Mouse (Mus musculus) heart, embryonic 11.5 days (tissue): ENCODE results near the gene Vmn2r77. TPM values are rescaled to one million over a fixed set of nuclear protein-coding genes. Genes with fewer than 3 reads are reported as not detected.
"Not testable (repeated sequence)": the region's sequence is repeated elsewhere in the genome, so short reads cannot be mapped to it uniquely, and the experiment has no call there.

ENCODE experiments used
- ATAC-seq: fragments of 200-750 bp; cut with Nextera tagmentation; replicated peaks from 2 replicates; pipeline ENCODE4 v1.8.0; 2017; ENCODE audit warnings: moderate library complexity; ENCODE audit not compliant: insufficient number of reproducible peaks, low FRiP score, low TSS enrichment
- H3K27ac ChIP-seq: fragments of 300-500 bp; sonication (generic); 2 replicates; pipeline ENCODE4 v1.5.1; 2014; ENCODE audit warnings: mild to moderate bottlenecking, low read depth, low read length
- H3K27me3 ChIP-seq: fragments of 300-500 bp; sonication (generic); 2 replicates; pipeline ENCODE4 v1.6.1; 2014; ENCODE audit warnings: mild to moderate bottlenecking, low read length, mixed read lengths; ENCODE audit not compliant: control insufficient read depth, insufficient read depth
- H3K36me3 ChIP-seq: fragments of 300-500 bp; sonication (generic); 2 replicates; pipeline ENCODE4 v1.6.1; 2014; ENCODE audit warnings: mild to moderate bottlenecking, low read length, moderate library complexity, mixed read lengths; ENCODE audit not compliant: control insufficient read depth, insufficient read depth
- H3K4me1 ChIP-seq: fragments of 300-500 bp; sonication (generic); 2 replicates; pipeline ENCODE4 v1.6.1; 2014; ENCODE audit warnings: low read length; ENCODE audit not compliant: control insufficient read depth, insufficient read depth
- H3K4me2 ChIP-seq: fragments of 300-500 bp; sonication (generic); 2 replicates; pipeline ENCODE4 v1.6.1; 2014; ENCODE audit warnings: mild to moderate bottlenecking, moderate library complexity
- H3K4me3 ChIP-seq: fragments of 300-500 bp; sonication (generic); 2 replicates; pipeline ENCODE4 v1.5.1; 2014; ENCODE audit warnings: low read depth, low read length
- H3K9ac ChIP-seq: fragments of 300-500 bp; sonication (generic); 2 replicates; pipeline ENCODE4 v1.6.1; 2014; ENCODE audit warnings: mild to moderate bottlenecking, low read depth, low read length, moderate library complexity
- H3K9me3 ChIP-seq: fragments of 300-500 bp; sonication (generic); replicated peaks from 2 replicates; pipeline ENCODE4 v1.6.1; 2016; ENCODE audit warnings: low read length; ENCODE audit not compliant: control insufficient read depth
- WGBS: fragments of 180-500 bp; shearing (Covaris S2); extraction: QIAGEN DNeasy Blood & Tissue Kit; methylation state at CpG from one replicate; pipeline ENCODE4 v1.1.7; 2014; ENCODE audit not compliant: insufficient replicate concordance; 5-methylcytosine and 5-hydroxymethylcytosine counted together
- polyA plus RNA-seq: library from polyadenylated mRNA; unstranded; fragments of >200 nt; fragmentation: Nextera tagmentation; extraction: Ambion mirVana; gene quantifications from 2 replicates; pipeline ENCODE4 v1.2.1, GENCODE M21; 2014

The Vmn2r77 gene
- polyA plus RNA-seq = not detected in 2 replicates

DNA sequence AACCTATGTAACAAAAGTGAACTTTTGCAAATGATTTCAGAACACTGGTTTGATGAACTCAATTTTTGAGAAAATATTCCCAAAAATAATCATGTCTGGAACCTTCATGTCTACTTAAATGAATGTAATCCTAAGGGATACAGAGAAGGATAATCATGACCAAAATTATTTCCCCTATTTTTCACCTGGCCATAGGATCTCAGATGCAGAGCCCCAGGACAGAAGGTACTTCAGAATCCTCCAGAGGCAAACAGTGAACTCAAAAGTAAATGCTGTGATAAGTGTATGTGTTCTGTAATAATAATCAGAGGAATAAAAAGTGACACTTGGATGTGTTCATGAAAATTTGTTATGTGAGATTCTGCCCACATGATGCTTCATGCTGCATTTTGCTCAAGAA lies at the start of gene Vmn2r77:
Gene Vmn2r77 (plus strand): TSS at position 301 of the 400 bp plus-strand sequence.
- Histone ChIP-seq H3K4me1 (no peaks in the 10 kb centered on the region), H3K27ac (no peak within 1 kb of the TSS), H3K27me3 (no peaks in the 10 kb centered on the region), H3K9ac (no peak within 1 kb of the TSS), H3K4me2 (no peak within 1 kb of the TSS), H3K9me3 (no peaks in the 10 kb centered on the region), H3K36me3 (no peaks in the 10 kb centered on the region), H3K4me3 (no peak within 1 kb of the TSS)
- no peak for ATAC-seq

DNA sequence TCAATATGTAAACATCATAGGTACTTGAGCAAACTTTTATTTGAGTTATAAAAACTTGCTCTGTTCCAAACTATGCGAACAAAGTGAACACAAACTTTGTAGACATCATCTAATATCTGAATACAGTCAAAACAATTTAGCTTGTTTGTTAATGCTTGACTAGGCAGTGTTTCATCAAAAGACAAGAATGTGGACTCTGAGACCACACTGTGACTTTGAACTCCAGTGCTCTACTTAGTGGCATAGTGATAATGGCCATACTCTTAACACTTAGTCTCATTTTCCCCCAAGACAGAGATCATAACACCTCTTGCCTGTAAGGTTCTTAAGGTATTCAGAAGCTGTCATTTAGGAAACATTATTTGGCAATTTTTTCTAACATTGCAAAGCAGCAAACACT lies 34.1 kb upstream of the Vmn2r77 start:
- Histone ChIP-seq H3K27ac (no peak overlapping the region), H3K27me3 (no peaks in the 10 kb centered on the region), H3K4me2 (no peak overlapping the region), H3K9me3 (no peaks in the 10 kb centered on the region), H3K36me3 (no peaks in the 10 kb centered on the region), H3K9ac (no peak overlapping the region), H3K4me3 (no peak overlapping the region), H3K4me1 (no peaks in the 10 kb centered on the region)
- WGBS = 71% methylated on average over 1 of the region's 1 CpGs
- no peak for ATAC-seq

DNA sequence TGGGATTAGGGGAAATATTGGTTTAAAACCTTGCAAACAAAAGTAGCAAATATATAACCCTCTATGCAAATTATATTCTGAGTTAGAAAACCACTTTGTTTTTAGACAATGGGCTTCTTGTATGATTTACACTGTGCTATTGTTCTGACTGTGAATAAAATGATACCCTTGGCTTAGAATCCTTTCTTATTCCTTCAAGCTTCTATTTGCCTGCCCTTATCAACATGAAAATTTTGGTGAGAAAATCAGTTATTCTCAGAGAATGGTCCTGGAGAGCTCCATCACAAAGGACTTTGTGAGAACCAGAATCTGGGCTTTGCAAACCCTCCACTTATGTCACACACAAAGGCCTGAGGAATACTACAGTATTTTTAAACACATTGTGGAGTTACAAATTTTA lies 30.2 kb upstream of the Vmn2r77 start:
- no peaks in the 10 kb centered on the region for H3K4me1 ChIP-seq
- no peak overlapping the region for H3K27ac ChIP-seq
- no peaks in the 10 kb centered on the region for H3K36me3 ChIP-seq
- H3K4me3 ChIP-seq = no peak overlapping the region
- no peak overlapping the region for H3K9ac ChIP-seq
- no peaks in the 10 kb centered on the region for H3K9me3 ChIP-seq
- H3K4me2 ChIP-seq = no peak overlapping the region
- ATAC-seq = no peak
- no peaks in the 10 kb centered on the region for H3K27me3 ChIP-seq

DNA sequence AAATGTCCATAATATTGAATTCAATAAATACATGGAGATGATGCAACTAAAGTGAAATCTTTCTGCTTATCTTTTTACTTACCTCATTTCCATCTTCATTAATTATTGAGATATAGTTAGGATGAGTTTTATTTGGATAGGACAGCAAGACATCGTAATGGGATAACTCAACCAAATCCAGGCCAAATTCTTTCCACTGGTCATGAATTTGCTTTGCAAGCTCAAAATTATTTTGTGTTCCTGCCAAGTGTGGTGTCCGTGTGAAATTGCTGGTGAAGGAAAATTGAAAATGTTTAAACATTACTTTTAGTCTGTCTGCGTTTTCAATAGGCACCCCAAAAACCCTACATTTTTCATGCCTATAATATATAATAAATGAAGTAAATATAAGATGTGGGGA lies 23.2 kb upstream of the Vmn2r77 start:
- no peak overlapping the region for H3K9ac ChIP-seq
- H3K36me3 ChIP-seq = no peaks in the 10 kb centered on the region
- 79% methylated on average over 3 of the region's 3 CpGs for WGBS

DNA sequence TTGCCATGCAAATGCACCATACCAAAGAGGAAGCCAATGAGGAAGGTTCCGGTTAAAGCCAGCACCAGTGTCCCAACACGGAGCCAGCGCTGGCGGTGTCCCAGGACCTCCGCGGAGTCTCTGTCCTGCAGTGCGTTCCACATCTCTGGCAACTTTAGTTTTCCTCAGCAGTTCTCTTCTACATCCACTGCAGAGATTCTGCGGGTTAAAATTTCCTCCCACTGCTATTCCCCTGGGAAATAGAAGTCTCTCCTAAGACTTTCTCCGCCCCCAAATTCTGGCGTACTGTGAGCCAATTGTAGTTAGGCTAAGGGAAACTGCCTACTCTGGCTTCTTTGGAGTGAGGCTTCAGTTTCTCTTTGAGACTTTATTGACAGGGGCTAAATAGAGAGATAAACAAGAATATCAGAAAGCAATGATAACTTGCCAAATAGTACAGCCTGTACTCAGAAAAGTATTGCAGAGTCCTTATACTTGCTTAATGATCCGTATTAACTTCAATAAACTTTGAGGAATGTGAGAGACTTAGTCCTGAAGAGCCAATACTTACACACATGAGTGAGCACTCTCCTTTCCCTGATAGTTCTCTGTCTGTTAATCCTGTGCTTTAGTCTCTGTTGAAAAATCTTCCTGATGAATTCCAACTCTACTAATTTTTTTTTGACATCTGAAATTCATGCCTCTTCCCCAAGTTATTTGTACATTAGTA lies 19.1 kb upstream of the Vmn2r77 start, which contains the start of gene Folh1:
Gene Folh1 (minus strand): TSS at position 327 of the 709 bp plus-strand sequence.
- H3K27me3 ChIP-seq = no peaks in the 10 kb centered on the region
- no peak within 1 kb of the TSS for H3K9ac ChIP-seq
- no peaks in the 10 kb centered on the region for H3K4me1 ChIP-seq
- peak within 1 kb of the TSS; percentile 68 for H3K4me2 ChIP-seq
- H3K4me3 ChIP-seq = peak within 1 kb of the TSS; percentile 35
- H3K9me3 ChIP-seq = no peaks in the 10 kb centered on the region
- ATAC-seq = no peak
- WGBS = 7% methylated on average over 11 of the region's 11 CpGs
- no peaks in the 10 kb centered on the region for H3K36me3 ChIP-seq
- no peak within 1 kb of the TSS for H3K27ac ChIP-seq

More for the DNA sequence above, 23.2 kb upstream of the Vmn2r77 start:
- Histone ChIP-seq H3K27ac (no peak overlapping the region), H3K4me1 (no peaks in the 10 kb centered on the region), H3K4me2 (no peak overlapping the region), H3K27me3 (no peaks in the 10 kb centered on the region), H3K9me3 (no peaks in the 10 kb centered on the region), H3K4me3 (no peak overlapping the region)
- ATAC-seq = no peak

DNA sequence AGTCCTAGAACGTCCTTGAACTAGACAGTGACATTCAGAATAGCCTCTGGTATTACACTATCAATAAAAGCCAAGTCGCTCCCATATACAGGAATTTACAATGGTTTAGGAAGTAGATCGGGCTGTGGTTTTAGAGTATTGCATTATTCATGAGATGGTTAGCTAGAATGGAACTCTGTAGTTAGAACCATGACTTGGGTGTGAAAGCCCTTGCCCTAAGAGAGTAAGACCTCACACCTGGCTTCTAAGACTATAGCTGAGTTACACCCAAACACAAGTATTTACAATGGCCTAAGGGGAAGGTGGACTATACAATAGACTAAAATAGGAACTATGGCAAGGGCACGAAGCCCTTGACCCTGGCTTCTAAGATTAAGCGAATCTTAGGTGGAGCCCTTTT lies 20.4 kb downstream of the Vmn2r77 start:
- not testable (repeated sequence) for H3K36me3 ChIP-seq, H3K27me3 ChIP-seq, H3K27ac ChIP-seq, H3K4me3 ChIP-seq, H3K9ac ChIP-seq, ATAC-seq, H3K4me2 ChIP-seq, H3K9me3 ChIP-seq, H3K4me1 ChIP-seq
- WGBS = 78% methylated on average over 4 of the region's 5 CpGs

DNA sequence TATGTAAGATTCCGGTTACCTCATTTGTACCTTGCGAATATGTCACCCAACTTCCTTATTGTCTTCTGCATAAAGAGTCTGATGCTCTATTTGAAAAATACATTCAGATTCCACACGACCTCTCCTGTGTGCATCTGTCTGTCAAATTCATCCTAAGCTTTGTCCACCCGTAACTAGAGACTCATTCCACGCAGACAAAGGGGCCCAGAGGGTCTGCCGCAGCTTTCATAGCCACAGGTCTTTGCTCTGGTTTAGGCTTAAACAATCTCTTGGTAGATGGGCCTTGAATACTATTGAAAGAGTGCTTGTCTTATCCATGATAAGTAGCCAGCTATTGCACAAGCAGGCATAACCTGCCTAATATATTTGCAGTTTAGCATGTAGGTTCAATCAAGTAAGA lies 20.9 kb downstream of the Vmn2r77 start:
- H3K4me1 ChIP-seq, ATAC-seq, H3K27ac ChIP-seq, H3K9ac ChIP-seq, H3K36me3 ChIP-seq, H3K4me2 ChIP-seq, H3K4me3 ChIP-seq, H3K27me3 ChIP-seq, H3K9me3 ChIP-seq: not testable (repeated sequence)
- 80% methylated on average over 6 of the region's 6 CpGs for WGBS

DNA sequence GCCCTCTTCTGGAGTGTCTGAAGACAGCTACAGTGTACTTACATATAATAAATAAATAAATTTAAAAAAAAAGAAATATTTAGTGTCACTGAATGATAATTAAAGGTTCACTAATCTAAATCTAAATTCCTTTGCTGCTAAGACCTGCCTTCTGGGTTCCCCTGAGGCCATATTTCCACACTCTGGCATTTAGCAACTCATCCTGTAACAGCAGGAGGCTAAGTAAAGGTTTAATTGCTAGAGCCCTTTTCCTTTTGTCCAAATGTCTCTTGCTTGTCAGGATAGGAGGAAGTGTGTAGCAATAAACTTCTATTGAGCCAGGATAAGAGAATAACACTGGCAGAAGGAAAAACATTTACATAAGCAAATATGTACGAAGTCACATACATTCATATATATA lies 21.6 kb downstream of the Vmn2r77 start:
- no peak overlapping the region for H3K27ac ChIP-seq
- no peaks in the 10 kb centered on the region for H3K36me3 ChIP-seq
- no peak for ATAC-seq
- no peaks in the 10 kb centered on the region for H3K27me3 ChIP-seq
- H3K4me3 ChIP-seq = no peak overlapping the region
- no peak overlapping the region for H3K4me2 ChIP-seq
- H3K9me3 ChIP-seq = no peaks in the 10 kb centered on the region
- no peak overlapping the region for H3K9ac ChIP-seq
- 76% methylated on average over 1 of the region's 1 CpGs for WGBS
- H3K4me1 ChIP-seq = no peaks in the 10 kb centered on the region
